Mouse (Mus musculus) cerebellum, adult 9-11 months (tissue): ENCODE measurements around the gene Cblc.
"Not testable (repeated sequence)": the region's sequence is repeated elsewhere in the genome, so short reads cannot be mapped to it uniquely, and the experiment has no call there.

ENCODE experiments used
- DNase-seq: peaks from one replicate; pipeline ENCODE4 v3.0.0; 2022

Gene Cblc

DNA sequence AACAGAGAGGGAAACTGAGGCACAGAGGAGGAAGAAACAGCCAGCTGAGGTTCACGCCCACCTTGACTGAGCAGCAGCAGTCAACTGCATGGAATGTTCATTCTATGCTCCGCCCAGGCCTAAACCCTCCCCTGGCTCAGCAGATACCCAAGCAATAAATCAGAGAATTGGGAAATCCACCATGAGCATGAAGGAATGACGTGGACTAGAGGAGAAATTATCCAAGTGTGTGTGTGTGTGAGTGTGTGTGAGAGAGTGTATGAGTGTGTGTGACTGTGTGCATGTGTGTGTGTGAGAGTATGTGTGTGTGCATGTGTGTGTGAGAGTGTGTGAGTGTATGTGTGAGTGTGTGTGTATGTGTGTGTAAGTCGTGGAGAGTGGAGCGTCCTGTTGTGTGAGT lies 21.8 kb upstream of the Cblc start:
- no peak for DNase-seq

DNA sequence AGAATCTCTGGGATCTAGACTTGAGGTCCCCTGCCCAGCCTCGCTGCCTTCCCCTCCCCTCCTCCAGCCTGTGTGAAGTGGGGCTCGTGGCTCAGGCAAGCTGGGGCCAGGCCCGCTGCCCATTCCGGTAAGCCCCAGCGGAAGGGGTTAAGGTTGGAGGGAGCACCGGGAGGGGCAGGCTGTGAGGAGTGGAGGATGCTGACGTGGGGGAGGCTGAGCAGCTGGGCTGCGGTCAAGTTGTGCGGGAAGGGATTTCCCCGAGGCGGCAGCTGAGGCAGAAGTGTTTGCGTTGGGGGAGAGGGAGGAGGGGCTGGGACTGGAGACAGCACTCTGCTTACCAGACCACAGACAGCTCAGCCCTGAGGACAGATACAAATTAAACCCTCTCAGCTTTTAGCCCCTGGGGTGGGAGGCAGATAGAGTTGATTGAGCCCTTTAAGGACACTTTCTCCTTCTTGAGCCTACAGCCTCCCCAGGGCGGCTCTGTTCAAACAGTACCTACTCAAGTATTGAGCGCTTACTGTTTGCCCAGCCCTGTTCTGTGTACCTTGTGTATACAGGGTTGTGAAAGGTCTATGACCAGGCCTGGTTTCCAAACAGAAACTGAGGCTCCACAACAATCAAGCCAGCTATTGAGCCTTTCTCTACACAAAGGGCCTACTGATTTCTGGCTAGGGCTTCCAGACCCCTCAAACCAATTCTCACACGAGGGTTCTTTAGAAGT lies 20.9 kb upstream of the Cblc start:
- DNase-seq: no peak

DNA sequence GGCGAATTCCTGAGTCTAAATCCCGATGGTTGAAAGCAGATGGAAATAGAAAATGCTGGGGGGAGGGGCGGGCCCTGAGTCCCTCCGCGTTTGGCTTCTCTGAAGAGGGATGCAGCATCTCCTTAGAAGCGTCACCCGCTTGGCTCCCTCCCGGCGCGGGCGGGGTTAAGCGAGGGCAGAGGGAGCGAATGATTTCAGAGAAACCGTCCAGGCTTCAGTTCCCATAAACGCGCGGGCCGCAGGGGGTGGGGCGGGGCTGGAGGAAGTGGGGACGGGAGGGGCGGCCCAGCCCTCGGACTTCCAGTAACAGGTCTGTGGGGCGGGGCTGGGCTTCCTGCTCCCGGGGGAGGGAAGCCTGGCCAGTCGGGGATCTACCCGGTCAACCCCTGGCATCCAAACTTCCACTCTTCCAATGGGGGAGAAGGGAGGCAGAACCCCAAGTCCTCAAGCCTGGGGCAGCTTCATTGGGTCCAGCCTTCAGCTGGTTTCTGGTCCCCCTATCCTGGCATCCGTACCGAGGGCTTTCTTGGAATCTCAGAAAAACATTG lies 19.7 kb upstream of the Cblc start:
- no peak for DNase-seq

DNA sequence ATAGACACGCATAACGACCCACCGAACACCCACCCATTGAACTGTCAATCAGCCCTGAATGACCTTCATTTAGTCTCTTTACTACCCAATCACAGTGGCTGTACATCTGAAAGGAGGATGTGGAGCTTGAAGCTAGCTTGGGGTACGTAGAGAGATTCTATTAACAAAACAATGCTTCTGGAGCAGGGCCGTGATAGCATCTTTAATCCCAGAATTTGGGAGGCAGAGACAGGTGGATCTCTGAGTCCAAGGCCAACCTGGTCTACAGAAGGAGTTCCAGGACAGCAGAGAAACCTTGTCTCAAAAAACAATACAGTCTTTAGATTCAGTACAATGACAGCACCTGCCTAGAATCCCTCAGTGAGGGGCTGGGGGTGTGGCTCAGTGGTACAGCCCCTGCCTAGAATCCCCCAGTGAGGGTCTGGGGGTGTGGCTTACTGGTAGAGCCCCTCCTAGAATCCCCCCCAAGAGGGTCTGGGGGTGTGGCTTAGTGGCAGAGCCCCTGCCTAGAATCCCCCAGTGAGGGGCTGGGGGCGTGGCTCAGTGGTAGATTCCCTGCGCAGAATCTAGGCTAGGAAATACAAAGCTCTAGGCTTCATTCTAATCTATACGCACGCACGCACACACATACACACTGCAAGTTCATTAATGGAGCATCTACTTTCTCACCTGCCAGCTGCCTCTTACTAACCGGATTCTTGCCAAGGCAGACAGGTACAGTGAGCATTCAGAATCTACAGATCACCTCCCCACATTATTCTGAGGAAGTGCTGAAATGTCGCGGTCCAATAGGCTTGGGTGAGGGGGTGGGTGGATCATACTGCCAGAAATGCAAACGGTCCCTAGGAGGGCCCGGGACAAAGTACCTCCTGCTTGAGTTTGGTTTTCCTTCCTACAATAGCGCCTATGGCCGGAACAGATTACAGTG lies 19.0 kb upstream of the Cblc start:
- DNase-seq: no peak

DNA sequence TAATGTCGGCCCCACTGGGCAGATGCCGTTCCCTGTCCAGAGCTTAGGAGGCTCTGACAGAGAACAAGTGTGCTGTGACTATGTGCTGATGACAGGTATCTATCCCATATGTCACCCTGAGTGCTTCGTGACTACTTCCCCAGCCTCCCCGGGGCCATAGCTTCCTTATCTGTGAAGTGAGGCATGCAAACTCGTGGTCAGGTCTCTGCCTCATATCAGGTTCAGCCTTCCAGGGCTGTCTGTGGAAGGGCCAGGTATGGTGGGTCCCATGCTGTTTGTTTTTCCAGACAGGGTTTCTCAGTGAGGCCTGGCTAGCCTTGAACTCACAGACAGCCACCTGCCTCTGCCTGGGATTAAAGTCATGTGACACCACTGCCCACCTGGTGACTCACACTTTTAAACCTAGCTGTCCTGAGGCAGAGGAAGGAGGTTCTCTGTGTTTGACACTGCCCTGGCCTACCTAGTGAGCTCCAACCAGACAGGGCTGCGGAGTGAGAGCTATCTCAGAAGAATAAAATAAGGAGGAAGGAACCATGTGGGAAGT lies 17.0 kb upstream of the Cblc start:
- no peak for DNase-seq

DNA sequence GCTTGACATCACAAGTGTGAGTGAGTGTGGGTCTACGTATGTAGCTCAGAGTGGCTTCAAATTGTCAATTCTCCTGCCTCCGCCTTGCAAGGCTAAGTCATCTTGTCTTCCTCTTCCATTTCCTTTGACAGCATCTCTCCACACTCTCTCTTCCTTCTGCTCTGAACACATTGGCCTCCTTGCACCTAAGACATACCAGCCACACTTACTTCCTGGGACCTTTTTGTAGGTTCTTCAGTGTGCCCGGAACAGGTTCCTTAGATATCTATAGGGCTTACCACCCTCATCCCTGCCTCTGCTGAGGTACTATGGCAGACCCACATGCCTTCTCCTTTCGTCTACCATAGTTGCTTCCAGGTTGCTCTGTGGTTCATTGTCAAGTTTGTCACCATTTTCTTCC lies 16.6 kb upstream of the Cblc start:
- no peak for DNase-seq

DNA sequence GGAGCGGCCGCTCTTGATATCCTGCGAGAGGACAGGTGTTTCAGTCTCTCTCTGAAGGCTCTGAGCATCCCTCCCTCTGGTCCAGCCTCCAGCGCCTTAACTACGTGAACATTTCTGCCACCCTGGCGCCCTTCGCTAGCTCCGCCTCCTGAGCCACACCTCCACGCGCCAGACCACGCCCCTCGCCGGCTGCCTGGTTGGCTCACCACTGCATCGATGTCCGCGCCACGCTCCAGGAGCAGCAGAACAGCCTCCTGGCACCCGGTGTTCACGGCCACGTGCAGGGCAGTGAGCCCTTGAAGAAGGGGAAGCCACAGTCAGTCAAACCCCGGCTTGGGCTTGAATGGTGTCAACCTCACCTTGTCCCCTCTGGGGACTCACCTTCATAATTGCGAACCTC lies 14.5 kb upstream of the Cblc start:
- DNase-seq: no peak

DNA sequence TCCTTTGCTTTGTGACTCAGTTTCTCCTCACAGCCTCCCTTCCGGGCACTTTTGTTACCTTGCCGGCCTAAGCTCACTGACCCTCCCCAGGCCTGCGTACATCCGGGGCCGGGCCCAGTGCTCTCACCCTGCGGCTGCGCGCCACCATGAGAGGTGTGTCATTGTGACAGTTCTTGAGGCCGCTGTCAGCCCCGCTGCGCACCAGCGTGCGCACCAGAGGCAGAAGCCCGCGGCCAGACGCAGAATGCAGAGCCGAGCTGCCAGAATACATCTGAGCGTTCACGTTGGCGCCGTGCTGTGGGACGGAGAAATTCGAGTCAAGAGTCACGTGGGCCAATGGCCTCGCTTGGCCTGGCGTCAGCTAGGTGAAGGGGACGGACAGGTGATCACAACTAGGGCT lies 12.8 kb upstream of the Cblc start:
- no peak for DNase-seq

DNA sequence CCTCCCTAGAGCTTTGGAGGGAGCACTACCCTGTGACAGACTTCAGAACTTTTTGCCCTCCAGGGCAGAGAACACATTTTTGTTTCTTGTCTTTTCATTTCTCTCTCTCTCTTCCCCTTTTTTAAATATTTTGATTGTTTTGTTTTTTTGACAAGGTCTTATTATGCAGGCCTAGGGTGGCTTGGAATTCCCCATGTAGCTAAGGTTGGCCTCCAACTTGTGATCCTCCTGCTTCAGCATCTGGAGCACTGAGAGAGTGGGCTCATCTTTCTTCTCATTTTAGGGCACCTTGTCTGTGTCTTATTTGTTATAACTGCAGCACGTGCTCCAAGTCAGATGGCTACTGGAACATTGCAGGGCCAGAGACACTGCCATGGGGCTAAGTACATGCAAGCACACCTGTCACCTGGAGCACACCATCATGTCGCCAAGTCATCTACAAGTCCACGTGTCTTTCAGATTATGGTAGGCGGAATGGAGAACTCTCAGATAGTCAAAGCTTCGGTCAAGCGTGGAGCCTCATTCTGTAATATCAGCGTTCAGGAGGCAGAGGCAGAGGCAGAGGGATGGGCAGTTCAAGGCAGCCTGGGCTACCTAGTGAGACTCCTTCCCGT lies 9.9 kb upstream of the Cblc start:
- DNase-seq: no peak

DNA sequence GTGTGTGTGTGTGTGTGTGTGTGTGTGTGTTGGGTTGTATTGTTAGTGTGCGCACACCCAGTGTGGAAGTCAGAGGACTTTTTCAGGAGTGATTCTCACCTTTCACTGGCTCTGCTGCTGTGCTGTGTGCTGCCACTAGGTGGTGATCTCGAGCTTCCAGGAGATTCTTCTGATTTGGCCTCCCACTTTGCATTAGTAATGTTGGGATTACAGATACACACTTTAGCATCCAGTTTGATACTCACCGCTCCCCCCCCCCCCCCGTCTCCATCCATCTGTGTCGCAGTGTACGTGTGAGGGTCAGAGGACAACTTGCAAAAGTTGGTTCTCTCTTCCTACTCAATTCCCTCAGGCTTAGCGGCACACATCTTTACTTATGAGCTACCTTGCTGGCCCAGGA lies 6.4 kb upstream of the Cblc start:
- no peak for DNase-seq

DNA sequence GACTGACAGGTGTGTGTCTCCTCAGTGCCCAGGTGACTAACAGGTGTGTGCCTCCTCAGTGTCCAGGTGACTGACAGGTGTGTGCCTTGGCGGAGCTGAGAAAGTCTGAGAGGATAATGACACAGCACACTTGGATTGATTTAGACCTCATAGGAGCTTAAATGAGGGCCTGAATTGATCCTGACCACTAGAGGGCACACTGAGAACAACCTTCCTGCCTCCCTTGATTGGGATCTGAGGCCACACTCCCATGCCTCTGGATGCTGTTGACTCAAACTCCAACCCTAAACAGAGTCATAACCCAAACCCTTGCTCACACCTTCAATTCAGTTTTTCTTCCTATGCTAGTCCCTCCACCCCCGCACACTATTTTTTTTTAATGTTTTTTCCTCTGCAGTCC lies 4.2 kb upstream of the Cblc start:
- DNase-seq: no peak

DNA sequence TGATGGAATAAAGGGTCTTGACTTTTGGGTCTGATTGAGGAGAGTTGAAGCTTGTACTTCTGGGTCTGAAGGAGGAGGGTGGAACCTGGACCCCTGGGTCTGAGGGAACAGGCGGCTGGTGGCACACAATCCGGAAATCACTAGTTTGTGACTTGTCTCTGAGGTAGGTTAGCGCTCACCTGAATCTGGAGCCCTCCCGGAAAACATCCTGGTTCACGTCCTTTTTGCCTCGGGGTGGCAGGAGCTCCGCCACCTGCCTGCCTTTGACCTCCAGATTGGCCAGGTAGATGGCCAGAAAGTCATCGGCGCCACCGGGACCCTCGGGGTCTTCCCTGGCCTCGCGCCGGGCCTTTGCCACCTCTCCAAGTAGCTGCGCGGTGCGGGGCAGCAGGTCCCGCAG lies 355 bp downstream of the Cblc start:
- DNase-seq: no peak

DNA sequence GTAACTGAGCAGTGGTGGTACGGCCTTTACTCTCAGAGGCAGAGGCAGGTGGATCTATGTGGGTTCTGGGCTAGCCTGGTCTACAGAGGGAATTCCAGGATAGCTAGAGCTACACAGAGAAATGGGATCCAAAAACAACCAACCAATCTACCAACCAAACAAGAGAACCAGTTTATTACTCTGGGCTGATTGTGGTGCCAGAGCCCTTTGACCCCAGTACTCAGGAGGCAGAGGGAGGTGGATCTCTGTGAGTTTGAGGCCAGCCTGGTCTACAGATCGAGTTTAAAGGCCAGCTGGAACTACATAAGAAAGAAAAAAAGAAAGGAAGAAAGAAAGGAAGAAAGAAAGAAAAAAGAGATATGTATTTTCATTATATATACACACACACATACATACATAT lies 1.4 kb downstream of the Cblc start:
- no peak for DNase-seq

DNA sequence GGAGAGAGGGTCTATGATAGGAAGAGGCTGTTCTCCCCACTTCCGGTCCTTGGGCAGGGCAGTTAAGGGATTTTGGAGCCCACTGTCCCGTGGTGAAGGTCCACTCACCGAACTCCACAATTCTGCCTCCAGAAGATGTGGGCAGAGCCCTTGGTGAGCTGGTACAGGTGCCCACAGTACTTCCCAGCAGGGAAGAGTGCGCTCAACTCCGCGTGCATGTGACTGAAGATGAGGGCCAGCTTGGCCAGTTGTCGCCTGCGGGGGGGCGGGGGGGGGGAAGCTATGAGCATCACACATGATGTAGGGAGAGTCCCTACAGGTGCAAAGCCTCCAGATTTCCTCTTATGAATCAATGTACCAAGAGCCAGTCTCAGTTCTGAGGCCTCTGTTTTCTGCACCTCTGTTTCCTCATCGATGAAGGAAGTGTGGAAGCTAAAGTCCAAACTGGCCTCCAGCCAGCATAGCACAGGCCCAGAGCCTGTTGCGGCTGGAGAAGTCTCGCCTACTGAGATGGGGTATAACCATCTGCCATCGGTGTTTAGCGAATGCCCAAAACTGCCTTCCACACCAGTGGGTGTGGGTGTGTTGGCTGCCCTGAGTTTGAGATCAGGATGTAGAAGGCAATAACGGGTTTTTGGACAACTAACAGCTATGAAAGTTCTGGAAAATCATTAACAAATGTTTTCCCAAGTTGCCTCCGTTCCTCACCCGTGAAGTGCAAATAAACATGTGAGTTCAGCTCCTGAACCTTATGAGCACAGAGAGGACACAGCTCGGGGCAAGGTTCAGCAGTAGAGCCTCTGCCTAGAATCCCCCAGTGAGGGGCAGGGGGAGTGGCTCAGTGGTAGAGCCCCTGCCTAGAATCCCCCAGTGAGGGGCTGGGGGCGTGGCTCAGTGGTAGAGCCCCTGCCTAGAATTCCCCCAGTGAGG lies 3.6 kb downstream of the Cblc start:
- no peak for DNase-seq

DNA sequence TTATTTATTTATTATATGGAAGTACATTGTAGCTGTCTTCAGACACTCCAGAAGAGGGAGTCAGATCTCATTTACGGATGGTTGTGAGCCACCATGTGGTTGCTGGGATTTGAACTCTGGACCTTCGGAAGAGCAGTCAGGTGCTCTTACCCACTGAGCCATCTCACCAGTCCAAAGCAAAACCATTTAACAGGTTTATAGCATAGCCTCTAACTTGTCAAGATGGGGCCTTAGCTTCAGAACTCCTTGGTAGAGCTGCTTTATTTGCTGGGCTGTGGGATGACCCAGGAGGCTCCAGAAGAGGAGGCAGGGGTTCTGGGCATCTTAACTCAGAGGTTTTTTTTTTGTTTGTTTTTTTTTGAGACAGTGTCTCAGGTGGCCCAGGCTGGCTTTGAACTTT lies 5.1 kb downstream of the Cblc start:
- not testable (repeated sequence) for DNase-seq

DNA sequence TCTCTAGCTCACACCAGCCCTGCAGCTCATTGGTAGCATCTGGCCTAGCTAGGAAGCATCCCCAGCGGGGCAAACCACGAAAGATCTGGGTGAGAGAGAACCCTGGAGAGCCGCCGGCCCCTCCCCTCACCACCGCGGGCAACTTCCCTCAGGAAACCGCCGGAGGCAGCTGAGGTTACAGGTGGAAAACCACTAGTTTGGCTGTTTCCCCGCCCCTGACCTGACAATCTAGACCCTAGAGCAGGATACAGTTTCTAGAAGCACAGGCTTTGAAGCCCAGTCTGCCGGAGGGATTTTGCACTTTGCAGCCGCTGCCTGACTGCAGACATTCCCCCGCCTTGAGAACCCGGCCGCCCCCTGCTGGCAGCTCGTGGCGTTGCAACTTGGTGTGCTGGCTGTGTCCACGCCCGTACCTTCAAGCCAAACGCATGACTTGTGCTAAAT lies 6.7 kb downstream of the Cblc start:
- peak; percentile 64 for DNase-seq

DNA sequence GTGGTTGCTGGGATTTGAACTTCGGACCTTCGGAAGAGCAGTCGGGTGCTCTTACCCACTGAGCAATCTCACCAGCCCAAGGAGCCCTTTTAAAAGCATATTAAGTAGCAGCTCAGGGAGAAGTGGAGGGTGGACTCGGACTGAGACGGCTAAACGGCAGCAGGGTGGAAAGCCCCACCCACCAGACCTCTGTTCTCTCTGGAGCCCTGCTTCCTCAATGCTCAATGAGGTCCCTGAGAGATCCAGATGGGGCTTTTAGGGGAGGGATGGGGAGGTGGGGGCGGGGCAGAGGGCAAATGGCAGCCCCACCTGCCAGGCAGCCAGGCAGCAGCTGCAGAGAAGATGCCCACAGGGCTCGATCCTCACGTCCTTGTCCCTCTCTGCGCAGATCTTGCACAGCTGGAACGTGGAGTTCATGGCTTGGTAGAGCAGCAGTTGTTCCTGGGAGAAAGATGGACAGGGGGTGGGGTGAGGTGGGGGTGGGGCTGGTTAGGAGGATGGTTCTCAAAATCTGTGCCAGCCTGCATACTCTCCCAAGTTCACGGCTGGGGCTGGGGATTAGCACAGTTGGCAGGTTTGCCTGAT lies 10.6 kb downstream of the Cblc start:
- no peak for DNase-seq

DNA sequence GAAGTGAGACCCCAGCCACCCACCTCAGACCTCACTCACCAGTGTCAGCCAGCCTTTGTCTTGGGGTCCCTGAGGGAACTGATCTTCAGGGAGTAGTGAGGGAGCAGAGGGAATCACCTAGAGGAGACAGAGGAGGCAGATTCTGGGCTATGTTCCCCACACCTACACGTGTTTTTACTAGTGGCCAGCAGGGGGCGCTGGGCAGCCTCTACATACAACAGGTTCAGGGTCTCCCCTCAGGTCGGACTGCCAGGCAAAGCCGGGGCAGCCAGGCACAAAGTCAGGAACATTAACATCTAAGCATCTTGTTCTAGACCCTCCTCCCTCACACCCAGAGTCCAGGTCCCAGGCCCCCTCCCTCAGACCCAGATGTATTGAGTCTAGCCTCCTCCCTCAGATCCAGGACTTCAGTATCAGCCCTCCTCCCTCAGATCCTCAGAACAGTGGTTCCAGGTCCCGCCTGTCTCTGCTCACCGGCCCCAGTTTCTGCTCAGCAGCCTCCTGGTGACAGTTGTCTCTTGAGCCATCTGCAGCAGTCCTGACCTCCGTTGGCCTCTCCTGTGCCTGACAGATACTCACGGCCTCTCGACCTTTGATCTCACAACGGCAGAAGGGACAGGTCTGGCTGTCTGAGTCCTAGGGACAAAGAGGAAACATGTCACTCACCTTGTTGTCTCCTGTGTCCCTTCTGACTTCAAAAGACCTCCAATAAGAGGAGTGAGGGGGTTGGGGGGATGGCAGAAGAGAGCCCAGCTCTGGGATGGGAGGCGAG lies 11.7 kb downstream of the Cblc start:
- no peak for DNase-seq

DNA sequence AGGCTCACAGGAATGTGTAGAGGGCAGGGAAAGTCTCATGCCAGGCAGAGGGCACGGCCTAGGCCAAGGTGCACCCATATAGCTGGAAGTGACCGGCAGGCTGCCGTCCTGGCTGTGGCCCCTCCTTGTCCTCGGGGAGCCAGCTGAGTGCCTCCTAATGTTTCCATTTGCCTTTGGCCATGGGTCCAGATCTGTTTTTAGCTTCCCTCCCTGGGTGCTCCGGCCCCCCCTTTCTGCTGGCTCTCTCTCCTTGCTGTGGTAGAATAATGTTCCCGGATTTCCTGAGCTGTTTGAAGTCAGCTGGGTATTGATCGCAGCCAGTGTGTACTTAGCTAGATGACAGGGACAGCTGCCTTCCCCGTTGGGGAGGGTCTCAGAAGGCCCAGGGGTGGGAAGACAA lies 13.0 kb downstream of the Cblc start:
- DNase-seq: no peak

DNA sequence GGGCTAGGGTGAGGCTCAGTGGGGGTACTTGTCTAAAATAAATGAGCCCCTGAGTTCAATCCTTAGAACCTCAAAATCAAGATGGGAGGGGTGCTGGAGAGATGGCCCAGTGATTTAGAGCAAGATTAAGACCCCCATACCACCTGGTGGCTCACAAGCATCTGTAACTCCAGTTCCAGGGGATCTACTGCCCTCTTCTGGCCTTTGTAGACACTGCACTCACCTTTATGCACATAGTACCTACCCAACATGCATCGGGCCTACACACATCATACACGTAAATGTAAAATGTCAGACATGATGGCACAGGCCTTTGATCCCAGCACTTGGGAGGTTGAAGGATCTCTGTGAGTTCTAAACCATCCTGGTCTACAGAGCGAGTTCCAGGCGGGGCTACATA lies 14.0 kb downstream of the Cblc start:
- no peak for DNase-seq

DNA sequence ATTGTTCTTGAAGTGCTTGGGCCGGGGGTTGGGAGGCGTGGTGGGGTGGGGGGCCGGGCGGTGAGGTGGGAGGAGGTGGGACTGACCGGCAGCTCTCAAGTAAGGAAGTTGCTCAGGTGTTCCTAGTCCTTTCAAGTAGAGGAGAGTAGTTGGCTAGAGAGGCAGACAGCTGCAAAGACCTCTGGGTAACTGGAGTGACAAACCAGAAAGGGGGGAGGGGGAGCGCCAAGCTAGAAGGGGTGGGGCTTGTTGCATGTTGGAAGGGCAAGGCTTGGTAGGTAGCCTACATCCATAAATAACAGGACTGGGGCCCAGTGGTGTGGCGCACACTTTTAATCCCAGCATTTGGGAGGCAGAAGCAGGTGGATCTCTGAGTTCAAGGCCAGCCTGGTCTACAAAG lies 14.9 kb downstream of the Cblc start:
- DNase-seq: no peak
